Mouse (Mus musculus) frontal cortex, postnatal 25 days (tissue): ENCODE measurements around the gene Megf11.

ENCODE experiments used
- DNase-seq, 2 experiments: peaks; one replicate each; pipeline ENCODE4 v3.0.0; 2022; ENCODE audit warnings: low spot score in 2 of 2

Gene Megf11

GRCm38 (mm10) chr9:64385511-64386465 is at the start of gene Megf11:
Gene Megf11, plus strand, starts transcription at chr9:64385626.
- DNase-seq, result peak in 1 of 2 experiments; percentile 17

- no peak for DNase-seq
Observed at GRCm38 (mm10) chr9:64335825-64336224, 49.6 kb upstream of the Megf11 start.

- DNase-seq, result no peak
Observed at GRCm38 (mm10) chr9:64339361-64339760, 46.1 kb upstream of the Megf11 start.

GRCm38 (mm10) chr9:64340351-64341253 is 44.8 kb upstream of the Megf11 start:
- peak; percentile 48 for DNase-seq

GRCm38 (mm10) chr9:64341254-64341566 is 44.2 kb upstream of the Megf11 start, which contains the start of gene Dis3l:
Gene Dis3l, minus strand, starts transcription at chr9:64341288.
- DNase-seq, result no peak

GRCm38 (mm10) chr9:64341671-64342070 is 43.8 kb upstream of the Megf11 start:
- no peak for DNase-seq

GRCm38 (mm10) chr9:64343656-64344055 is 41.8 kb upstream of the Megf11 start:
- no peak for DNase-seq

GRCm38 (mm10) chr9:64345931-64346330 is 39.5 kb upstream of the Megf11 start:
- DNase-seq, result no peak

GRCm38 (mm10) chr9:64347377-64347776 is 38.0 kb upstream of the Megf11 start:
- DNase-seq, result no peak

- DNase-seq, result no peak
Observed at GRCm38 (mm10) chr9:64349490-64349889, 35.9 kb upstream of the Megf11 start.

GRCm38 (mm10) chr9:64351191-64351590 is 34.2 kb upstream of the Megf11 start:
- no peak for DNase-seq

GRCm38 (mm10) chr9:64355627-64356026 is 29.8 kb upstream of the Megf11 start:
- no peak for DNase-seq

GRCm38 (mm10) chr9:64361231-64361950 is 24.0 kb upstream of the Megf11 start:
- no peak for DNase-seq

- no peak for DNase-seq
Observed at GRCm38 (mm10) chr9:64369871-64370270, 15.6 kb upstream of the Megf11 start.

GRCm38 (mm10) chr9:64371305-64371819 is 14.1 kb upstream of the Megf11 start:
- no peak for DNase-seq

GRCm38 (mm10) chr9:64376380-64376779 is 9.0 kb upstream of the Megf11 start:
- no peak for DNase-seq

- no peak for DNase-seq
Observed at GRCm38 (mm10) chr9:64383021-64383788, 2.2 kb upstream of the Megf11 start.

- DNase-seq, result no peak
Observed at GRCm38 (mm10) chr9:64386466-64387211, 1.2 kb downstream of the Megf11 start.

GRCm38 (mm10) chr9:64389576-64390292 is 4.3 kb downstream of the Megf11 start:
- no peak for DNase-seq
